Mouse (Mus musculus): ENCODE measurements at regions not wholly inside any gene's neighbourhood (a gene's known extent, or its start where the extent isn't known, plus 50 kb on each side); places are given as distances from the start of the nearest gene placed in this dataset.
A peak's percentile ranks its signal among the peaks of the same experiment; 100 is the strongest.

DNA sequence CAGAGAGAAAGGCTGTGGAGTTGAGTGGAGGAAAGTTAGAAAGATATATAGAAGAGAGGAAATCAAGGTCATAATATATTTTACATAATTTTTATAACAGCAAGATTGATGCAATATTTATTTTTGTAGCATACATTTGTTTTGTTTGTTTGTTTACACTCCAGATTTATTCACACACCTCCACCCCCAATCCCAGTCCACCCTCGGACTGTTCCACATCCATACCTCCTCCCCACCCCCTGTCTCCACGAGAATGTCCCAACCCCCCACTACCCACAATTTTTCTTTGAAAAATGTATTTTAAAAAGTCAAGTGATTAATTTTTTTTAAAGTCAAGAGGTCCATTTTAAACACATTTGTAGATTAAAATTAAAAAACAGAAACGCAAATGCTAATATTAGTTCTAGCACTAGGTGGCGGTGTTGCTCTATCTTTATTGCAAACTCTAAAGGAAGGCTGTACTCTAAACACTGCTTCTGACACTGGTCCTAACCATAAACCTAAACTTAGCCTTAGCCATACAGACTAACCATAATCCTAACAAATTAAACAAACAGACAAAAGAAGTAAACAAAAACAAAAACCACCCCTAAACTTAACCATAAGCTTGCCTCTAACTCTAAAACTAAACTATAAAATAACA lies 67.8 kb downstream of the Olfr1505 start:
- peak; percentile 73 to 75 for DNase-seq

DNA sequence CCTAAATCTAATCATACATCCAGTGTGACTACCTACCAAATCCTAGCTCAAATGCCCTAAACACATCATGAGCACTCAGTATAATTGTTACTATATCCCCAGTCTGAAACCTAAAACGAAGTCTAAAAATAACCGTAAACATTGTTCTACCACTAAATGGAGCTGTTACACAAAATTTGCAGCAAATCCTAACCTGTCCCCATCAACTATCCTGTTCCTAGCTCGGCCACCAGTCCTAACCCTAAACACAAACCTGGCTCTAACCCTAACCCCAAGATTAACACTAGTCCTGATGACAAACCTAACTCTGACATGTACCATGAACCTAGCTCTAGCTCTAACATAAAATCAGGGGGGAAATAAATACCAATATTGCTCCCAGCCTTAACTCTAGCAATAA lies 69.5 kb downstream of the Olfr1505 start:
- no peak for DNase-seq

All from cerebellum, postnatal 14 days (tissue).